Mouse (Mus musculus) neural tube, embryonic 12.5 days (tissue): ENCODE results near the gene Shmt2. TPM values are rescaled to one million over a fixed set of nuclear protein-coding genes. Genes with fewer than 3 reads are reported as not detected.

Experiments
- ATAC-seq: fragments of 200-750 bp; cut with Nextera tagmentation; 2 replicates; pipeline ENCODE4 v1.8.0; 2017; ENCODE audit warnings: low read depth, mild to moderate bottlenecking, moderate TSS enrichment, moderate library complexity; ENCODE audit not compliant: low FRiP score
- H3K27ac ChIP-seq: fragments of 300-500 bp; sonication (generic); 2 replicates; pipeline ENCODE4 v1.5.1; 2016
- H3K27me3 ChIP-seq: fragments of 300-500 bp; sonication (generic); replicated peaks from 2 replicates; pipeline ENCODE4 v1.6.1; 2016; ENCODE audit warnings: mild to moderate bottlenecking
- H3K36me3 ChIP-seq: fragments of 300-500 bp; sonication (generic); 2 replicates; pipeline ENCODE4 v1.6.1; 2016; ENCODE audit warnings: mild to moderate bottlenecking
- H3K4me1 ChIP-seq: fragments of 300-500 bp; sonication (generic); 2 replicates; pipeline ENCODE4 v1.6.1; 2016
- H3K4me2 ChIP-seq: fragments of 300-500 bp; sonication (generic); replicated peaks from 2 replicates; pipeline ENCODE4 v1.6.1; 2016; ENCODE audit warnings: mild to moderate bottlenecking
- H3K4me3 ChIP-seq: fragments of 300-500 bp; sonication (generic); 2 replicates; pipeline ENCODE4 v1.5.1; 2016
- H3K9ac ChIP-seq: fragments of 300-500 bp; sonication (generic); 2 replicates; pipeline ENCODE4 v1.6.1; 2016; ENCODE audit warnings: mild to moderate bottlenecking
- H3K9me3 ChIP-seq: fragments of 300-500 bp; sonication (generic); 2 replicates; pipeline ENCODE4 v1.6.1; 2016; ENCODE audit warnings: mild to moderate bottlenecking
- WGBS: fragments of 180-500 bp; shearing (Covaris S2); methylation state at CpG from one replicate; pipeline ENCODE4 v1.1.7; 2016; 5-methylcytosine and 5-hydroxymethylcytosine counted together
- polyA plus RNA-seq: library from polyadenylated mRNA; unstranded; fragments of >200 nt; fragmentation: Nextera tagmentation; extraction: Ambion mirVana; gene quantifications from 2 replicates; pipeline ENCODE4 v1.2.1, GENCODE M21; 2016

Gene Shmt2
- polyA plus RNA-seq, 1 experiment from 2014 or later, result 76.9 TPM

DNA sequence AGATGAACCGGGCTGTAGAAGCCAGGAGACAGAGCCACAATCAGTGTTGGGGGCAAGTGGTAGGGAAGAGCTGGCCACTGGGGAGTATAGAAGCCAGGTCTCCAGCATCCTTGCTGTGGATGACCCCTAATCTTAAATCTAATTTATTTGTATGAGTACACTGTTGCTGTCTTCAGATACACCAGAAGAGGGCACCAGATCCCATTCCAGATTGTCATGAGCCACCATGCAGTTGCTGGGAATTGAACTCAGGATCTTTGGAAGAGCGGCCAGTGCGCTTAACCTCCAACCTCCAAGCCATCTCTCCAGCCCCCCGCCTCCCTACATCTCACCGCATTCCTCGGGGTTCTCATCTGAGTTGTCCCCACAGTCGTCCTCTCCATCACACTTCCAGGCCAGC lies 24.3 kb upstream of the Shmt2 start:
- Histone ChIP-seq H3K9me3 (no peaks in the 10 kb centered on the region), H3K4me2 (no peak overlapping the region), H3K4me3 (no peak overlapping the region), H3K36me3 (peaks cover 99% of the 10 kb centered on the region), H3K4me1 (no peaks in the 10 kb centered on the region), H3K9ac (no peak overlapping the region), H3K27ac (no peak overlapping the region), H3K27me3 (no peaks in the 10 kb centered on the region)
- 91% methylated on average over 7 of the region's 7 CpGs for WGBS
- ATAC-seq, result no peak

DNA sequence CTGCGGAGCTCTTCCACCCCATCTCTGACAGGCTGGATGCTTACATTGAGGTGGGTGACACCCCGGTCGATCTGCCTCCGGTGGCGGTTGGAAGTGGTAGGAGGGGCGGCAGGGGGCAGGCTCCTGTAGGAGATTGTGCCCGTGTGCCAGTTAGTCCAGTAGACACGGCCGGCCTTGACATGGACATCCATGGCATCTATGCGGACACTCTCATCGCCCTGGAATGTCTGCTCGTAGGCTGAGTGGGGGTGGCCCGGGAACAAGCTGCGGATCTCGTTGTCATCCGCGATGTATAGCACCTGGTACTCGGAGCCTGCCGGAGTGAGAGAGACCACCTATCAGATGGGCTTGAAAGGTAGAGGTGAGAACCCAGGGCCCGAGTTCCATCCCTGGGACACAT lies 22.1 kb upstream of the Shmt2 start:
- ATAC-seq, result no peak
- Histone ChIP-seq H3K9me3 (no peaks in the 10 kb centered on the region), H3K4me1 (no peaks in the 10 kb centered on the region), H3K27ac (no peak overlapping the region), H3K9ac (no peak overlapping the region), H3K36me3 (peaks cover 97% of the 10 kb centered on the region), H3K27me3 (no peaks in the 10 kb centered on the region), H3K4me3 (no peak overlapping the region), H3K4me2 (no peak overlapping the region)
- WGBS, result 95% methylated on average over 20 of the region's 20 CpGs

DNA sequence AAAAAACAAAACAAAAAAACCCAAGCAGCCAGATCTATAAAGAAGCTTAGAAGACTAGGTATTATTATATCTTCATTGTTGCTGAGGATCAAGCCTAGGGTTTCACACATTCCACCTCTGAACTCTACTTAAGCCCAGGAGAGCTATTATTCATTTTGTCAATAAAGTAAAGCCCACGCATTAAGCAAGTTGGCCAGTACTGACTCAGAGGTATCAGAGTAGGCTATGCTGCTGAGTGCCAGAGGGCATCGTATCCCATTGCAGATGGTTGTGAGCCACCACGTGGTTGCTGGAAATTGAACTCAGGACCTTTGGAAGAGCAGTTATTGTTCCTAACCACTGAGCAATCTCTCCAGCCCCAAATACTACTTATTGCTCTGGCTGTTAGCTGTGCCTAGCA lies 21.7 kb upstream of the Shmt2 start:
- Histone ChIP-seq H3K4me2 (no peak overlapping the region), H3K27ac (no peak overlapping the region), H3K4me3 (no peak overlapping the region), H3K4me1 (no peaks in the 10 kb centered on the region), H3K36me3 (peaks cover 97% of the 10 kb centered on the region), H3K9me3 (no peaks in the 10 kb centered on the region), H3K9ac (no peak overlapping the region), H3K27me3 (no peaks in the 10 kb centered on the region)
- 83% methylated on average over 3 of the region's 3 CpGs for WGBS
- no peak for ATAC-seq

DNA sequence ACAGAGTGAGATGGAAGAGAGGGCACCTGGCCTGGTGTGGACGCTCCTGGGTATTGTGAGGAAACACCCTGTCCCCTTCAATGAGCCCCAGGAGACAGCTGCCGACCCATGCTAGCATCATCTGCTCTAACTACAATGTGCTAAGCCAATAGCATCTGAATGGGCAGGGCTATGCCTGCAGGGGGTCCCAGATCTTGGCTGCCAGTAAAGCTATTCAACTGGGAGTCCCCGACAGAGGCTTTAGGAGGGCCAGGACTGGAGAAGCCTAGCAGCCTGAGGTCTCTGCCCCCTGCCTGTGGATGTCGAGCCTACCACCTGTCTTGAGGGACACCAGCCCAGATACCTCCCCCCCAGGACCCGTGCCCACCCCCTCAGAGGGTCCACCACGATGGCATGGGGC lies 20.5 kb upstream of the Shmt2 start:
- ATAC-seq, result no peak
- H3K27ac ChIP-seq, result no peak overlapping the region
- 34% methylated on average over 6 of the region's 6 CpGs for WGBS

DNA sequence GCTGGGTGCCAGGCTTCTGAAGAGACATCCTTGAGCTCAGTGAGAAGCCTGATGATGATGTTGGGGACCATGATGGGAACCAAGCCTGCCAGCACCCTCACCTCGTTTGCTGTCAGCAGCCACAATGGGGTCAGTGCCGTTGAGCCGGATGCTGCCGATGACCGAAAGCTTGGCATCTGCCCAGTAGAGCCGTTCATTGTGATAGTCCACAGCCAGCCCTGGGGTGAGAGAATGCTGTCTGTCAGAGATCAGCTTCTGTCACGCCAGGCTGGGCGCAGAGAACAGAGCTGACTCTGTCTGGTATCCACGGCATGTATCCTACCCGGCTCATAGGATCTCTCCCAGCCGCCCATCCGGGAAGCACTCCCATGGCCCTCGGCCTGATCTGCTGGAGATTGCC lies 19.8 kb upstream of the Shmt2 start:
- no peak overlapping the region for H3K4me3 ChIP-seq
- WGBS, result 90% methylated on average over 13 of the region's 13 CpGs
- H3K36me3 ChIP-seq, result peaks cover 87% of the 10 kb centered on the region
- no peak overlapping the region for H3K9ac ChIP-seq
- no peaks in the 10 kb centered on the region for H3K27me3 ChIP-seq
- H3K4me2 ChIP-seq, result no peak overlapping the region
- no peak overlapping the region for H3K27ac ChIP-seq
- no peaks in the 10 kb centered on the region for H3K9me3 ChIP-seq
- no peak for ATAC-seq
- peaks cover 5% of the 10 kb centered on the region; the same call in 1 of the 2 replicates for H3K4me1 ChIP-seq

More for the DNA sequence above, 20.5 kb upstream of the Shmt2 start:
- Histone ChIP-seq H3K9me3 (no peaks in the 10 kb centered on the region), H3K36me3 (peaks cover 94% of the 10 kb centered on the region), H3K4me2 (no peak overlapping the region), H3K4me3 (no peak overlapping the region), H3K9ac (no peak overlapping the region), H3K27me3 (no peaks in the 10 kb centered on the region), H3K4me1 (peaks cover 1% of the 10 kb centered on the region; the same call in 1 of the 2 replicates)

DNA sequence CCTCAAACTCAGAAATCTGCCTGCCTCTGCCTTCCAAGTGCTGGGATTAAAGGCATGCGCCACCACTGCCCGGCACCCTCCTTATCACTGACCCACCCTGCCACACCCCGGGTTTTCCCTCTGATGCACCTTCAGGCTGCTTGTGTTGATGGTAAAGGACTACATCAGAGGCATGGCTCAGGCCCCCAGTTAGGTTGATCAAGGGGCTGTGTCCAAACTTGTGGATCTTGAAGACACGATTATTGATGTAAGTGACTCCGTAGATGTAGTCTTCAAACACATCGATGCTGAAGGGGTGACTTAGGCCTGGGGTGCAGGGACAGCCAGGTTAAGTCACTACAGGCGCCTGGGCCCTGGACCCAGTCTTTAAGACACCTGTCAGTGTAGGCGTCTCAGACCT lies 19.3 kb upstream of the Shmt2 start:
- no peak overlapping the region for H3K4me2 ChIP-seq
- H3K27ac ChIP-seq, result no peak overlapping the region
- no peak for ATAC-seq
- no peak overlapping the region for H3K4me3 ChIP-seq
- H3K27me3 ChIP-seq, result peaks cover under 1% of the 10 kb centered on the region
- peaks cover 10% of the 10 kb centered on the region for H3K4me1 ChIP-seq
- 92% methylated on average over 8 of the region's 8 CpGs for WGBS
- no peaks in the 10 kb centered on the region for H3K9me3 ChIP-seq
- H3K9ac ChIP-seq, result no peak overlapping the region
- peaks cover 82% of the 10 kb centered on the region for H3K36me3 ChIP-seq

DNA sequence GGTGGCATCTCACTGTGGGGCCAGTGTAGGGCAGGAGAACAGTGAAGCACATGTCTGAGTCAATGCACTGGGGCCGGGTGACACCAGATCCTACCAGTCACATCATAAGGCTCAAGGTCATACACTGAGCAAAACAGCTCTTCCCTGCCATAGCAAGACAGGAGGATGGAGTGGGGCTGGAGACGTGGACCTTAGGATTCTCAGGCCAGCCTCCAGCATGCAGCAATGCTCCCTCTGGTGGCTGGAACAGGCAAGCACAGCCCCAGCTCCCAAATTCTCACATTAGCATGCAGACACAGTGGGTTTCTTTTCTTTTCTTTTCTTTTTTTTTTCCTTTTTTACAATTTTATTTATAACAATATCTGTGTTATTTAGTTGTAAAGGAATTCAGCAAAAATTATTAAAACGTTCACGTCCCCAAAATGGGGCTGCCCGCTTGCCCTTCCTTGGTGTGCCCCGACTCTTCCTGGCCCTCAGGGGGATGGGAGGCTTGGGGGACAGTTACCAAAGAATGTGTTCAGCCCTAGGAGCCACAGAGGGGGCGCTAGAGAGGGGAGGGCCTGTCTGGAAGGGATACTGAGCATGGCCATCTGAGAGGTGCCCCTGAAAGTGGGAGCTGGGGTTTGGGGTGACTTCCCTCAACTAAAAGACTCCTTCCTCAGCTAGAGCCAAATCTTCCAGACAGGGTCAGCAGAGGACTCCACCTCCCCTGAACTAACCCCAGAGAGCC lies 15.8 kb upstream of the Shmt2 start:
- no peak for ATAC-seq

DNA sequence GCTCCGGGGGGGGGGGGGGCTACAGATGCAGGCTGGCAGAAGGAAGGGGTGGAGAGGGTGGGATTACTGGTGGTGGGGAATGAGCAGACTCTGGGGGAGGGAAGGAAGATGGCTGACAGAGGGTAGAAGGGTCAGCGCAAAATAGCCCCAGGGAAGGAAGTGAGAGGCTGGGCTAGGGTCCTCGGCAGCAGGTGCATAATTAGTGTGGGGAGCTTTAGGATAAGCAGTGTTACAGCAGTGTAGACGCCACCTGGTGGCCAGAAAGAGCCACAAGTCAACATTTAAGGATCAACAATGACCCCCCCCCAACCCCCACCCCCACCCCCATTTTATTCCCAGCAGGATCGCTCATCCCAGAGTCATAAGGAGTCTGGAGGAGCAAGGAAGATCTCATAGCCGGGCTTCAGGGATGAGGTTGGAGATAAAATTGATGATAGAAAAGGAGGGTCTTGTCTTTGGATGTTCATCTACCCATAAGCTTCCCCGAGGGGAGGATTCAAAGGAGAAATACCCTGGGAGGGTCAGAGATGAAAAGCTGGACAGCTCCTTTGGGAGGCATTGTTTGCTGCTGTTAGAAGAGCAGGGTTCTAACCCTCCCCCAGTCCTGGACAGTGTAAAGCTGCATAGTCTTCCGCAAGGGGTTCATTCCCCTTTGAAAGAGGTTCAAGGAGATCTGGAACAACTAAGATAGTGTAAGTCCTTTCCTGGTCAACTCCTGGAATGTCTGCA lies 14.5 kb upstream of the Shmt2 start:
- 11% methylated on average over 8 of the region's 8 CpGs for WGBS
- peaks cover 35% of the 10 kb centered on the region for H3K36me3 ChIP-seq
- peak overlapping the region; percentile 28 for H3K4me2 ChIP-seq
- no peaks in the 10 kb centered on the region for H3K9me3 ChIP-seq
- H3K4me3 ChIP-seq, result no peak overlapping the region
- peaks cover 40% of the 10 kb centered on the region for H3K4me1 ChIP-seq
- ATAC-seq, result peak; percentile 39
- H3K27me3 ChIP-seq, result peaks cover 48% of the 10 kb centered on the region
- H3K27ac ChIP-seq, result peak overlapping the region; percentile 37
- H3K9ac ChIP-seq, result no peak overlapping the region

More for the DNA sequence above, 15.8 kb upstream of the Shmt2 start:
- Histone ChIP-seq H3K27ac (no peak overlapping the region), H3K4me2 (no peak overlapping the region), H3K4me1 (peaks cover 40% of the 10 kb centered on the region), H3K9me3 (no peaks in the 10 kb centered on the region), H3K27me3 (peaks cover 36% of the 10 kb centered on the region), H3K36me3 (peaks cover 48% of the 10 kb centered on the region), H3K9ac (no peak overlapping the region), H3K4me3 (no peak overlapping the region)
- 26% methylated on average over 7 of the region's 7 CpGs for WGBS

DNA sequence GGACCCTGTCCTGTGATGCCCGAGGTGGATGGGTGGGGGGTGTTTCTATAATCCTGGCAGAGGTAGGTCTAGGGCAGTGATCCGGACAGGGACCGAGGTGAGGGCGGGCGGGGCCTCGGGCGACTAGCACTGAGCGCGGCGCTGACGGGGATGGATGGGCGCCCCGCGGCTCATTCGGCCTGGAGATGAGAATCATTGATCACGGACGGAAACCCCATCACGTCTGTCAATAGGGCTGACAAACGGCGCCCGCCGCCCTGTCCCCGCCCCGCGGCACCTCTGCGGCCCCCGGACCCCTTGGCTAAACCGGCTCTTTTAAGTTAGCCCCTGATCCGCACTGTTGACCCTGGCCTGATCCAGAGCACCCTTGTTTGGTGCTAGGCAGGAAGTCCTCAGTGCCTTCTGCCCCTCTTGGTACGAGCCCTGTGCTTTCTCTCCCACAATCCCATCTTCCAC lies 12.7 kb upstream of the Shmt2 start:
- Histone ChIP-seq H3K4me3 (peak overlapping the region; percentile 59), H3K36me3 (peaks cover 19% of the 10 kb centered on the region), H3K4me1 (peaks cover 56% of the 10 kb centered on the region), H3K9ac (peak overlapping the region; percentile 74; the same call in 1 of the 2 replicates), H3K27ac (peak overlapping the region; percentile 32), H3K9me3 (no peaks in the 10 kb centered on the region), H3K4me2 (peak overlapping the region; percentile 81), H3K27me3 (peaks cover 66% of the 10 kb centered on the region)
- under 1% methylated on average over 29 of the region's 30 CpGs for WGBS
- peak; percentile 35 for ATAC-seq

DNA sequence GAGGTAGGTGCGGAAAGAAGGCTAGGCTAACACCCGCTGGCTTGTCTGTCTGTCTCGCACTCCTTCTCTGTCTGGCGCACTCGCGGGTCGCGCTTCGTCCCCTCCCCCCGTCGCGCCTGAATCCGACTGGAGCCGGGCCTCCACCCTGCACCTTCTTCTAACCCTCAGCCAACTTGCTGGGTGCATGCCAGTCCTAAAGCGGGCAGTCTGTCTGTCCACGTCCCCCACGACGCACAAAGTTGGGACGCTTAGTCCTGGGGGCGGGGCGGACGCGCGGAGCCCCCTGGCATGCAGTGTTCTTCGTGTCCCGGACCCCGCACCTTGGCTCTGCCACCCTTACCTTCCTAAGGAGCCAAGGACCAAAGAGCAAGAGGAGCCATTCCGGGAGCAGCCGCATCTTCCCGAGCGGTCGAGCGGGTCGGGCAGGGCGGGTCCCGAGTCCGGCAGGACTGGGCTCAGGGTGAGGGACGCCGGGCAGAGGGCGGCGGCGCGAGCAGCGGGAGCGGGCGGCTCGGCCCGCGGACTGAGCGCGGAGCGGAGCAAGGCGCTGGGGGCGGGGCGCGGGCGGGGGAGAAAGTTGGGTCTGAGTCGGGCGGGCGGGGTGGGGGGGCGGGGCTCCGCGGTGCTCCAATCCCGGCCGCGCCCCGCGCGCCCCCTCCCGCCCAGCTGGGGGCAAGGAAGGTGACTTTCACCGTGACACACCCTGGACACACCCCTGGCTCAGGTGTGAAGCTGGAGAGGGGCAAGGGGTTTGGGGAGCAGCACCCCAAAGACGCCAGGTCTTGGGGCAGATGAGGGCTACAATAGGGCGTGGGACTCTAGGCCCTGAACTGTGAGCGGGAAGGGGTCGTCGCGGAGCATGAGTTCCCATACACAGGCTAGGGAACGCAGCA lies 12.0 kb upstream of the Shmt2 start, which contains the start of gene Nxph4:
TSS of gene Nxph4 (minus strand) at position 524 of the 893 bp plus-strand sequence.
- ATAC-seq, result no peak
- H3K4me2 ChIP-seq, result peak within 1 kb of the TSS; percentile 81
- H3K9ac ChIP-seq, result peak within 1 kb of the TSS; percentile 74
- peaks cover 12% of the 10 kb centered on the region for H3K36me3 ChIP-seq
- H3K4me1 ChIP-seq, result peaks cover 62% of the 10 kb centered on the region
- no peaks in the 10 kb centered on the region for H3K9me3 ChIP-seq
- peak within 1 kb of the TSS; percentile 62 for H3K27ac ChIP-seq
- peak within 1 kb of the TSS; percentile 59 for H3K4me3 ChIP-seq
- peaks cover 73% of the 10 kb centered on the region for H3K27me3 ChIP-seq
- WGBS, result under 1% methylated on average over 75 of the region's 78 CpGs

DNA sequence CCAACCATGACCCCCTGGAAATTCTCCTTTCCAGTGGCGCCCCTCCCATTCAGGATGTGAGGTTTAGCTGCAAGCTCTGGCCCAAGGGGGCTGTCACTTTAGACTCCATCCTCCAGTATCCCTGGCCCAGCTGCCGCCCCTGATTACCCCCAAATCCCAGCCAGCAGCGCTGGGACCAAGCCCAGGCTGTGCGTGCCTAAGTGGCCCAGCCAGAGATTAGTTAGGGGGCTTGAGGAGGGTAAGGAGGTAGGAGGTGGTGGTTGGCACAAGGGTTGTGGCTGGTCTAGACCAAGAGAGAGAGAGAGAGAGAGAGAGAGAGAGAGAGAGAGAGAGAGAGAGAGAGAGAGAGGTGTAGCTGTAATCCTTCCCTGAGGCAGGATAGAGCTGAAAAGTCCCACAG lies 9.3 kb upstream of the Shmt2 start:
- Histone ChIP-seq H3K27me3 (peaks cover 99% of the 10 kb centered on the region), H3K4me3 (peak overlapping the region; percentile 59), H3K9me3 (no peaks in the 10 kb centered on the region), H3K4me1 (peaks cover 80% of the 10 kb centered on the region), H3K9ac (peak overlapping the region; percentile 74), H3K4me2 (peak overlapping the region; percentile 81), H3K27ac (peak overlapping the region; percentile 71; the same call in 1 of the 2 replicates), H3K36me3 (no peaks in the 10 kb centered on the region)
- ATAC-seq, result no peak
- under 1% methylated on average over 4 of the region's 4 CpGs for WGBS
